Mouse (Mus musculus) kidney, adult 18-20 months (tissue): Measurements from ENCODE around the gene Arpc2.

Source experiments
- DNase-seq: peaks from one replicate; pipeline ENCODE4 v3.0.0; 2021

Gene Arpc2

GRCm38 (mm10) chr1:74239618-74240017 lies 3.7 kb downstream of the Arpc2 start:
- no peak for DNase-seq

GRCm38 (mm10) chr1:74240311-74240710 lies 4.4 kb downstream of the Arpc2 start:
- no peak for DNase-seq

GRCm38 (mm10) chr1:74240832-74241231 lies 4.9 kb downstream of the Arpc2 start:
- no peak for DNase-seq

- DNase-seq: no peak
Observed at GRCm38 (mm10) chr1:74245525-74245924, 9.6 kb downstream of the Arpc2 start.

- DNase-seq: peak; percentile 34
Observed at GRCm38 (mm10) chr1:74248799-74249198, 12.9 kb downstream of the Arpc2 start.

DNA sequence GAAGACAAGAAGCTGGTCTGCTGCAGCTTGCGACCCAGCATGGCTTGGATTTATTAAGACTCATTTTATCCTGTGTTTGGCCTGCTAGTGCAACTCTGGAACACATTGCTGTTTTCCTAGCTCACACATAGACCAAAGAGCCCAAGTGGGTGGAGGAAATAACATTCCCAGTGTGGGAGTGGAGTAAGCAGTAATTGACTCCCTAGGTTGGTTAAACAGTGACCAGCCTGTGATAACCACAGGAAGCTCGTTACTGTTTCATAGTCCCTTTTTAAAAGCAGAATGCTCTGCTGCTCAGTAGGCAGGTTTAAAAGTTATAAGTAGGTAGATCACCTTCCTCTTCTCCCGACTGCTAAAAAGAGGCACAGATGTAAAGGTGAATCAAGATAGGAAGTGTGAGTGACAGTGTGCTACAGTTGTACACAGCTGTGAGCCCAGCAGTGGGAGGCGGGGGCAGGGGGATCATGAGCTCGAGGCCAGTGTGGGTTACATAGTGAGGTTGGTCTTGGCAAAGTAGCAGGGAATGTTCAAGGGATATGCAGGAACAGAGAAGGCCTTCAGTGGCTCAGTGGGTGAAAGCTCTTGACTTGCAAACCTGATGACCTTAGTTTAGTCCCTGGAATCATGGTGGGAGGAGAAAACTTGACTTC lies 13.6 kb downstream of the Arpc2 start:
- peak; percentile 60 for DNase-seq

DNA sequence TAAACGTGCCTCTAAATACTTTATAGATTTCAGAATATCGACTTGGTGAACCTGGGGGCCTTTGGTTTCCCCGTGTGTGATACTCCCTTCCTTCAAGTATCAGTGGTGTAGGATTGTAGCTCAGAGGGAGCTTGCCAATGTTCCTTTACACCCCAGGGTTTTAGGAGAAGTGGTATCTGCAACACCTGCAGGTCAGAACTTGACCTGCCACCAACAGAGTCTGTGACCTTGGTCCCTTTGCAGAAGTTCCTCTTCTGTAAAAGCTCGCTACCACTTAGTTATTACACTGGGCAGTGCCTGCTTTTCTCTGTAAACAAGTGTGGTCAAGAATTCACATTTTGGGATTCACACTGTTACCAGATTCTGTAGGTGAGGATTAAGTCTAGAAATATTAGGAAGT lies 14.2 kb downstream of the Arpc2 start:
- no peak for DNase-seq

GRCm38 (mm10) chr1:74255704-74256345 lies 19.9 kb downstream of the Arpc2 start:
- no peak for DNase-seq

GRCm38 (mm10) chr1:74256782-74257181 lies 20.9 kb downstream of the Arpc2 start:
- DNase-seq: no peak

DNA sequence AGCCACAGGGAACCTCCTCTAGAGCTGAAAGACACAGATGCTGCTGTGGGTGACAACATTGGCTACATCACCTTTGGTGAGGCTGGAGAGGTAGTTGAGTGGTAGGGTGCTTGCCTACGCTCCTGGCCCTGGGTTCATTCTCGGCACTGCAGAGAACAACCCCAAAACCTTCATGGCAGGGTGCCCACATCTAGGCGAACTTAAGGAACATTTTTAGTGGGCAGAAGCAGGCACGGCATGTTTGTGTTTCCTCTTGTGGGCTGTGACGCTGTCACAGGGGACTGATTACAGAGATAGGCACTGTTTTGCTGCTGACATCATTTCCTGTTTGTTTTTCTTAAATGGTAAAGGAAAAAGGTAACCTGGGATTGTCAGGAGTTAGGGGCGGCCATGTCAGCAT lies 26.6 kb downstream of the Arpc2 start:
- no peak for DNase-seq

GRCm38 (mm10) chr1:74268750-74269149 lies 32.9 kb downstream of the Arpc2 start:
- DNase-seq: no peak

GRCm38 (mm10) chr1:74271659-74272058 lies 35.8 kb downstream of the Arpc2 start:
- DNase-seq: no peak

DNA sequence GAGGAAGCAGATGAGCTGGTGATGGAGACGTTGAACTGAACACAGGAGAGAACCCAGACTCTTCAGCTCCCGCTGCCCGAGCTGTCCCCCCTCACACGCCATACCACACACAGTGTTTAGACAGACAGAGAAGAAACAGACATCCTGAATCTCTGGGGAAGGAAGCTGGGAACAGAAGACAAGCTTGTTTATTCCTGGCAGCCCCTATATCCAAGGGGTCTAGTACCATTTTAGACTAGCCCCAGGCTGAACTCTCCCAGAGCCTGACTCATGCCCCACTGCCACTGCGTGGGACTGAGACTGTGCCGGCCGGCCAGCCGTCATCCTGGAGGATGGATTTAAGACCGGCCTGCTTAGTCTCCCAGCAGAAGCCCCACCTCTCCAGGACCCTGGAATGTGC lies 39.1 kb downstream of the Arpc2 start:
- no peak for DNase-seq

DNA sequence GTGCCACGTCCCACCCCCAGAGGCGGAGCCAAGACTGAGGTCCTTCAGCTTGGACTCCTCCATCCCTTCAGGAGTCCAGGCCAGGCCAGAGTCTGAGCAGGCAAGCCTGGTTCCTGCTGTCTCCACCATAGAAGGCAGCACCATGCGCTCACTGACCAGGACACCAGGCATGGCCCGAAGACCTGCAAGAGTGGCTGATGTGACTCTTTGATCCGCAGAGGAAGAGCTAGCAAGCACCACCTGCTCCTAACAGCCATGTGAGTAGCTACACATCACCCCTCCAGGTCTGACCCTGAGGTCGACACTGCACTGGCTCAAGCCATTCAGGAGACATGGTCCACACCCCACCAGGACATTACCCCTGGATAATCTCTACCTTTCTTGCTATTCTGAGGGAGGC lies 41.2 kb downstream of the Arpc2 start:
- DNase-seq: no peak

- DNase-seq: peak; percentile 69
Observed at GRCm38 (mm10) chr1:74277883-74278537, 42.1 kb downstream of the Arpc2 start.

- no peak for DNase-seq
Observed at GRCm38 (mm10) chr1:74278538-74278937, 42.7 kb downstream of the Arpc2 start, which contains the start of gene Gpbar1. Gpbar1 (plus strand) TSS chr1:74278550.

DNA sequence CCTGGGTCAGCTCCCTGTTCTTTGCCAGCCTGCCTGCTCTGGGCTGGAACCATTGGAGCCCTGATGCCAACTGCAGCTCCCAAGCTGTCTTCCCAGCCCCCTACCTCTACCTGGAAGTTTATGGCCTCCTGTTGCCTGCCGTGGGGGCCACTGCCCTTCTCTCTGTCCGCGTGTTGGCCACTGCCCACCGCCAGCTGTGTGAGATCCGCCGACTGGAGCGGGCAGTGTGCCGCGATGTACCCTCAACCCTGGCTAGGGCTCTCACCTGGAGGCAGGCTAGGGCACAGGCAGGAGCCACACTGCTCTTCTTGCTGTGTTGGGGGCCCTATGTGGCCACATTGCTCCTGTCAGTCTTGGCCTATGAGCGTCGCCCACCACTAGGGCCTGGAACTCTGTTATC lies 43.1 kb downstream of the Arpc2 start:
- no peak for DNase-seq

DNA sequence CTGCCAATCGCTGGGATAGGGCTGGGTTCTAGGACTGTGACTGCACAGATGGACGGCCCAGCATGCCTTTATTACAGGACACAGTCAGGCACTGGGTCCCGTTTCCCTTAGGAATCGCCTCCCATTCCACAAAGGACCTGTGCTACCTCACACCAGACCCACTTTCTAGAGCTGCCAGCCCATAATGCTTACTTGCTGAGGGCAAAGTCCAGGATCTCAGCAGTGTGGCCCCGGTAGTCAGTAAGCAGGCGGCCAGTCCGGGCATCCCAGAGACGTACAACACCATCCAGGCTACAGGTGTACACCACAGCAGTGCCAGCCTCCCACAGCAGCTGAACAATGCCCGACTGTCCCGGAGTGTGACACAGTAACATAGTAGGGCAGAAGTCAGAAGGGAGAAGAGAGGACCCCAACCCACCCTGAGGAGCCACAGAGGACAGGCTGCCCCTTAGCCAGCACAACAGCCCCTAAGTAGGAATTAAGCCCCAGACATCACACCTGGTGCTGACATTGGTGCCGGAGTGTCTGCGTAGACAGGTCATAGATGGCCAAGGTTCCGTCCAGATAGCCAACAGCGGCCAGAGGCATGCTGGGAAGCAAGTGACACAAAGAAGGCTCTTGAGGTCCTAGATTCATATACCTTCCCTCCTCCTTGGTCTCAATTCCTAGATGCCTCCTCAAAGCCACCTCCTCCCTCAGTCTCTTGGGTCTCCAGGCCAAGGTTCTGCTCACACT lies 44.9 kb downstream of the Arpc2 start:
- no peak for DNase-seq

DNA sequence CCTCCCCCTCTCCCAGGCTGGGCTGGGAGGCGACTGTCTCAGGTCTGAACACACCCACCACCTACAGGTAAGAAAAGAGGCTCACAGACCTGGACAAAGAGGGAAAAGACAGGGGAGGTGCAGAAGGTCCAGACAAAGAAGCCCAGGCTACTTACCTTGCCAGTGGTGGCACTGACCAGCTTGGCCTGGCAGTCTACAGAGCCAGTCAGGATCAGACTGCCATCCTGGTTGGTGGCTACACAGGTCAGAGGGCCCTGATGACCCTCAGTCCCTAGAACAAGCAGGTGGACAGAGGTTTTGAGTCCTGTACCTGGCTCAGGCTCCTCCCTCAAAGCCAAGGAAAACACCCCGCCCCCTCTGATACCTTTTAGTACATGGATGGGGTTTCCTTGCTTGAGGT lies 45.5 kb downstream of the Arpc2 start:
- DNase-seq: no peak

GRCm38 (mm10) chr1:74281886-74282285 lies 46.0 kb downstream of the Arpc2 start:
- DNase-seq: no peak

DNA sequence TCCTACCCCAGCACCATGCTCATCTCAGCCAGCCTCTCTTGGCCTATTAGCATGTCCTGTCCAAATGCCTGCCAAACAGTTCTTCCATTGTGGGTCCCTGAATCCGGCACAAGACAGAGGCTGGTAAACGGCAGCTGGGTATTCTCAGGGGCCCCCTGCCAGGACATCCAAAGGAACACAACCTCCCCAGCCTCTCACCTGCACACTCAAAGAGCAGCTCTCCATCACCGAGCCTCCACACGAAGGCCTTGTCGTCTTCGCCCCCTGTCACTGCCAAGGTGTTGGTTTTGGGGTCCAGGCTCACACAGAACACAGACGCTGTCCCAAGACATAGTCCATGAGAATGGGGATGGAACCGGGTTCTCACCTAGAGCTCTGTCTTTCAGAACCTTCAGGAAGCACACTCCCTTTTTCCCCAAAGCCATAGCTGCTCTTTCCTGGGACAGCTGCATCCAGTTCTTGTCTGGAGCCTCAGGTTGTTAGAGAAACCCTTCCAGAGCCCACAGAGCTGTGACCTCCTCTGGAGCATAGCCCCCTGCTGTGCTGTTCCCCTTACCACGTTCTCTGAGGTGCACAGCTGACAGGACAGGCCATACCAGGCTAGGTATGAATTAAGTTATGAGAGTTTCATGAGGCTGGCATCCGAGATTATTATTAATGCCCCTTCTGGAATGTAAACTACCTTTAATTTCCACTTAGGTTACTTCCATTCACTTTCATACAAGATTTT lies 47.2 kb downstream of the Arpc2 start:
- no peak for DNase-seq

GRCm38 (mm10) chr1:74283686-74284463 lies 48.0 kb downstream of the Arpc2 start:
- peak; percentile 60 for DNase-seq
